Mouse (Mus musculus) gastrocnemius, postnatal 14 days (tissue): ENCODE measurements around the gene Cul5. TPM values are rescaled to one million over a fixed set of nuclear protein-coding genes. Genes with fewer than 3 reads are reported as not detected.
A peak's percentile ranks its signal among the peaks of the same experiment; 100 is the strongest.

Experiments used
- DNase-seq: peaks from one replicate; pipeline ENCODE4 v3.0.0; 2021; ENCODE audit warnings: mixed read lengths
- intact Hi-C: fragments of 180-260 bp; cut with DNase I; formaldehyde crosslinking; loops from one replicate; pipeline ENCODE4 v1.15.1; 2025; ENCODE audit warnings: low total_unique reads
- total RNA-seq, 2 experiments: library from RNA; stranded (reverse); gene quantifications; 2 replicates each; pipeline ENCODE4 v1.2.3; 2021

Cul5 gene
- total RNA-seq, 2 experiments from 2014 or later: 52.3 to 53.6 TPM

DNA sequence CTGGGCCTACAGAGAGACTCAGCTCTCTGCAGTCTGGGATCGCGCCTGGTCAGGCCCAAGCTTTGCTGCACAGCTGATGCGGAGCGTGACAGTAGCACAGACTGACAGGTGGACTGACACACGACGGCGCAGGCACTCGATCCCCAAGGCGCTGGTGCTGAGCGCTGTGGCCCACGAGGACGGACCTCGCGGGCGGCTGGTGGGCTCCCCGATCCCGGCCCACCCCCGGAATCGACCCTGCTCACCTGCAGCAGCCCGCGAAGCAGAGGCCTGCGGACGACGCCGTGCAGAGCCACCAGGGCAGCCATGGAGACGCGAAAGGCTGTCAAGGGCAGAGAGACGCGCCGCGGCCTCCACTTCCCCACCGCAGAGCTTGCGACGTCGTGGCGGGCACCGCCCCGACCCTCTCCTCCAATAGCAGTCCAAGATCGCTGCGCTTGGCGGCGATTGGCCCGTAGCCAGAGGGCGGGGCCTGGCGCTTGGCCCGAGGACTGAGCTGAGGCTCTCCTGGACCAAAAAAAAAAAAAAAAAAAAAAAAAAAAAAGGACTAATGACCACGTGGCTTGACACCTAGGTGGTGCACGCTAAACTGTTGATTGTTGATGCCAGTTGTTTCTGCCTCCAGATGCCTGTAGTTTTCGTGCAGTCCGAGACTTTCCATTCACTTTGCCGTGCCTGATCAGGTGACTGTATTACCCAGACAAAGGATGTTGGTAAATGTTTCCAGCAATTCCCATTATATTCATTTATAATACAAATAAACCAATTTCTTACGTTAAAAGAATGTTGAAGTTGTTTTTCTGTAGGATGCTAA, 59.6 kb downstream of the Cul5 start, which contains the start of gene Acat1:
Gene Acat1 (minus strand): TSS at position 415 of the 814 bp plus-strand sequence.
- peak; percentile 94 for DNase-seq
- intact Hi-C loops: no loop called here

DNA sequence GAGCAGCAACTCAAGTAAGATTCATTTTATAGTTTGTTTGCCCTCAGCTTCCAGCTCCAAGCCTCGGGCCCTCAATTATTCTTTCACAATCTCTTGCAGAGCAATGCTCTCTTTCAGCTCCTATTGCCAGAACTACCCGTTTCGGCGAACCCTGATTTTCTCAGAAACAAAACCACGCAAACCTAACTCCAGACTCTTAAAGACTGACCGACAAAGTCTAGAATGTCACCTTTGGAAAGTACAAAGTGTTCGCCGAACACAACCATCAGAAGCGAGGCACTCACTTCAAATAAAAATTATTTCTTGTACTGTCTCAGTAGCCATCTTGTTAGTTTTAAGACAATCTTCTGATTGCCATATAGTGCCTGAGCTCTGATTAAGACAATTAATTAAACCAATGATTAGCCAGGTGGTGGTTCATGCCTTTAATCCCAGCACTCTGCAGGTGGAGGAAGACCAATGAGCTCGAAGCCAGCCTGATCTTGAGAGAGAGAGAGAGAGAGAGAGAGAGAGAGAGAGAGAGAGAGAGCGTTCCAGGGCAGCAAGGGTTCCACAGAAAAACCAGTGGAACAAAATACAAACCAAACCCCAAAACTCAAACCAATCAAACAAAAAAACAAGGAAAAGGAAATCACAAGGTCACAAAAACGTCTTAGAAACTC, 60.4 kb downstream of the Cul5 start:
- DNase-seq: no peak
- intact Hi-C loops: no loop called here

DNA sequence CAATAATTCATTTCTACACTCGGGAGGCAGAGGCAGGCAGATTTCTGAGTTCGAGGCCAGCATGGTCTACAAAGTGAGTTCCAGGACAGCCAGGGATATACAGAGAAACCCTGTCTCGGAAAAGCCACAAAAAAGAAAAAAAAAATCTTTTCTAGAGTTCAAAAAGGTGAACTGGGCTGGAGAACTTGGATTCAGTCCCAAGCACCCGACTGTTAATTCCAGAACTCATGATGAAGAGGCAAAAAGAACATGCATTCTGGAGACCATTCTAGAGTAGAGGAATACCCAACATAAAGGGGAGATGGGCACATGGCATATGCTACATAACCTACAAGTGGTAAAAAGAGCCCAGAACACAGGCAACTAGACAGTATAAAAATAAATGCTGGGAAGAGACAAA, 62.0 kb downstream of the Cul5 start:
- DNase-seq: no peak
- intact Hi-C loops: no loop called here

DNA sequence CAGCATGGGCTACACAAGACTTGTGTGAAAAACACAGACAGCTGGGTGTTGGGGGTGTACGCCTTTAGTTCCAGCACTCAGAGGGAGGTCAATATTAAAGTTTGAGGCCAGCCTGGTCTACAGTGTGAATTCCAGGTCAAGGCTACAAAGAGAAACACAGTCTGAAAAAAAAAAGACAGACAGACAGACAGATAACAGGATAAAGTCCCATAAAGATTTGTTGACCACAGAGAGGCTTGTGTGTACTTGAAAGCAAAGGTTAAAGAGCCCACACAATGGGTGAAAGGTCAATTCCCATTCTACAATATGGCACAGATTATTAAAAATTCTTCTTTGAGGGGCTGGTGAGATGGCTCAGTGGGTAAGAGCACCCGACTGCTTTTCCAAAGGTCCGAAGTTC, 62.6 kb downstream of the Cul5 start:
- intact Hi-C loops: no loop called here
- no peak for DNase-seq

DNA sequence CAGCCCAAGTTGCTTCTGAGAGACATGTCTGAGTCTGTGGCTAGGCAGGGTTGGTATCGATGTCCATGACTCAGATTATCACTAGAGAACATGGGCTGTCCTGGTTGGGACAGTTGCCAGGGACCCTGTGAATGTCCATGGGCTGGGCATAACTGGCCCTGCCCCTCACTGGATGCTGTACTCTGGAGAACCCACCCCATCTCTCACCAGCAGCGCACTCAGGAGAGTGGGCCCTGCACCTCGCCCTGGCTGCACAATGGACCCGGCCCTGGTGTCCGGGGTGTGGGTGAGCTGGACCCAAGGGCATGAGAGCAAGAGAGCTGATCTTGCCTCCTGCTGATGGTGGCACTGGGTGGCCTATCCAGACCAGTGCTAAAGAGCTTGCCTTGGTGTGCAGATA, 64.9 kb downstream of the Cul5 start:
- DNase-seq: no peak
- intact Hi-C loops: no loop called here

DNA sequence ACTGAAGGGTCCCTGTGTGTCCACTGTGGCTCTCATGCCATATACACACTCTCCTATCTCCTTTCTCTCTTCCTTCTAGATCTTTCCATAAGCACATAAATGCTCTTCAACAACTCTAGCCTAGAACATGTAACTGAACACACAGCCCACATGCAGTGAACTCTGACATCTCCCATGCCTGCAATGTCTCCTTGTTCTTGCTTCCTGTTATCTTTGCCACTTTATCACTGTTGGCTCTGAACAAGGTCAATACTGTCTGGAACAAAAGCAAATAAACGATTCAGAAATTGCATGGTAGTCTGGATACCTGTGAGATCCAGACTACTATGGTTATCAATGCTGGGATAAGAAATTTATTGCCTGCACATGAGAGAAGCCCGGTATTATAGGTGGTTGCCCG, 66.0 kb downstream of the Cul5 start:
- DNase-seq: no peak
- intact Hi-C loops: no loop called here

DNA sequence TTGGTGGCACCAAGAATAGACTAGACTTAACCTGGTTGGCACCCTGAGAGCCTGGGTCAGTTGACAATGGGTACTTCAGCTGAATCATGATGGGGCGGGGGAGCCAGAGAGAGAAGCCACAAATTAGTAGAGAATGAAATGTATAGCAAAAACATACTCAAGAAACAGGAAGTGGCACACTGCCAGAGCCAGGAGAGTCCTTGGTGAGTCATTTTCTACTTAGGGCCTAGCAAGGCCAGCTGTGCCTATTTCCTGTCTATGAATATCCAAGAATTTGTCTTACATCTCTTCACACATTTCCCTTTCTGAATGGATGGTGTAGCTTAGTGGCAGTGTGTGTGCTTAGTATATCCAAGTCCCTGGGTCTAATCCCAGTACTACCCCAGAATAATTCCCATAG, 66.4 kb downstream of the Cul5 start:
- intact Hi-C loops: no loop called here
- DNase-seq: no peak

DNA sequence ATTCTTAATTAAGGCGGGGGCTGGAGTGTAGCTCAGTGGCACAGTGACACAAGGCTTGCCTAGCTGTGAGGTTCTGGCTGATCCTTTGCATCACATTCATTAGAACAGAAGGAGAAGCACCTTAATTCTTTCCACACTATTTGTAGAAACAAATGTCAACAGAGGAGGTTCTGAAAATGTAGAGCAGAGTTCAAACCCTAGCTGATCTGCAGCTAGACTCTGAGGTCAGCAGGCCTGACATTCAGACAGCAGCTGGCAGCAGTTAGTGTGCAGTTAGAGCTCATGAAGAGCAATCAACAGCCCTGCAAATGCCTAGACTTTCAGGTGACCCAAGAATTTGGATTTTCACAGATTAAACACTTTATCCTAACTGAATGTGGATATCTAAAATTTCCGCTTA, 68.3 kb downstream of the Cul5 start:
- intact Hi-C loops: no loop called here
- DNase-seq: no peak

DNA sequence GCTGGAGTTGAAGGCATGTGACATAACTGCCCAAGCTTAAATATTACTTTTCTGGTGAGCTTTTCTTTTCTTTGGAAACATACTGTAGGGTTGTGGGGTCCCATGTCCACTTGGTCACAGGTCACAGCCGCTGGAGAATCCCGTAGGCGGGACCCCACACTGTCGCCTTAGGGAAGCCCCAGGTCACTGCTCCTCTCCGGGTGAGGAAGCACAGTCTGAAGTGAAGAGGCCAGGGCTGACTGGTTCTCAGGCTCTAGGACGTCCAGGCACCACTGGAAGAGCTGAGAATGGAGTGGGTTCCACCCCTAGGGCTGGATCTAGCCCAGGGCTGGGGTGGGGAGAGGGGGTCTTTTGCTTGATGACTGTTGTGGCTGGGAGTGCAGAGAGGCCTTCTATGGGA, 71.2 kb downstream of the Cul5 start:
- DNase-seq: no peak
- intact Hi-C loops: no loop called here

DNA sequence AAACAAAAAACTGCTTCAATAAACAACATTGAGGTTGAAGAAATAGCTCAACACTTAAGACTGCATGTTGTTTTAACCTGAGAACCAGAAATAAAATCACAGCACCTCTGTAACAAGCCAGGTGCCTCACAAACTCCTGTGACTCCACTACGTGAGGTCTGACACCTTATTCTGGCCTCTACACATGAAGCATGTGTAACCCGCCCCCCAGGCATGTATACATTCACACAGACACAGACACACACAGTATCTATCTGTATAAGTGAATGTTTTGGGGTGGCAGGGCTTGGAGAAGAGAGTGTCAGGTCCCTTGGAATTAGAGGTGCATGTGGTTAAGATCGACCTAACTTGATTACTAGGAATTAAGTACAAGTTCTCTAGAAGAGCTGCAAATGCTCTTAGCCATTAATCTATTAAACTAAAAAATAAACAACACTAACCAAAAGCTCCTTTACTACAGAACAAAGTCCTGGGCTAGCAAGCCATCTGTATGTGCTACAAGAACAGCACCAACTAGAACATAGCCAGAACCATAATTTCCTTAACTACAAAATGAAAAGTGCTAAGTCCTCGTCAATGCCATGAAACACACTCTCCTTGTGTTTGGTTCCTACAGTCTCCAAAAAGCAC, 72.7 kb downstream of the Cul5 start:
- intact Hi-C loops: no loop called here
- DNase-seq: no peak

DNA sequence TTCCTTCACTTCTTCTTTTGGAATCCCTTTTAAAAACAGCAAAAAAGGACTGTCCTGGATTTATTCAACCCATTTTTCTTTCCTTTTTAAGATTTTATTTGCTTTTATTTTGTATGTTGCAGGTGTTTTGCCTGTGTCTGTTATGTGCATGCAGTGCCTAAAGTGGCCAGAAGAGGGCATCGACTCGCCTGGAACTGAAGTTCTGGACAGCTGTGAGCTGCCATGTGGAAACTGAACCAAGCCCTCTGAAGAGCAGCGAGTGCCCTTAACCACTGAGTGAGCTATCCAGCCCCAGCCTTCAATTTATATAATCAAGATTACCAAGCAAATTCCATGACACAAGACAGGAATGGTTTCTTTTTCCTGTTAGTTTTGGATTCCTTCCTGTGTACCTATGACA, 75.0 kb downstream of the Cul5 start:
- intact Hi-C loops: no loop called here
- peak; percentile 69 for DNase-seq

DNA sequence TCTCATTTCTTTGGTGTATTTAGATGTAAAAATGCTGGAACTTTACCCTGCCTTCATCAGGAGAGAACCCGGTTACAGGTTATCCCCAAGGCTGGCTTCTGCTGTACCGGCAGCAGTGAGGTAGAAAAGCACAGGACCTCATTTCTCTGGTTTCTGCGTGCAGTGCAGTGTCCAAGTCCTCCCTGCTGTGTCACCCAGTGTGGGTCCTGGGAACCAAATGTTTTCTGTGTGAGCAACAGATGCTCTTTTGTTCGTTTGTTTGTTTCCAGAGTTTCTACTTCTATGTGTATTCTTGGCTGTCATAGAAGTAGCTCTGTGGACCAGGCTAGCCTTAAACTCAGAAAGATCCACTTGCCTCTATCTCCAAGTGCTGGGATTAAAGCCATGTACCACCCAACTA, 87.9 kb downstream of the Cul5 start:
- DNase-seq: no peak
- intact Hi-C loops: no loop called here

DNA sequence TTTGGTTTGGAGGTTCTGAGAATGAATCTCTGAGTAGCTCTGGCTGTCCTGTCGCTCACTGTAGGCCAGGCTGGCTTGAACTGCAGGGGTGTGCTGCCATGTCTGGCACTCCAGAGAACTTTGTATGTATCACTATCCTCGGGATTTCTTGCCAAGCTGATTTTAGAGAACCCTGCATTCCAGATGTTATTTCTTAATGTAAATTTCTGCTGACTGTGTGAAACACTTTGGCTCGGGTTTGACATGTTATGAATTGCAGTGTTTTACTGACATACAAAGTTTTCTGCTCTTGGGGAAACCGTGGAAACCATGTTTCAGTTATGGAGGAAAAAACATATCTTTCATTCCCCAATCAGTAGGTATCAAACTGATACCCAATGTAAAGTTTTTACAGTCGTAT, 94.1 kb downstream of the Cul5 start:
- intact Hi-C loops: no loop called here
- no peak for DNase-seq

DNA sequence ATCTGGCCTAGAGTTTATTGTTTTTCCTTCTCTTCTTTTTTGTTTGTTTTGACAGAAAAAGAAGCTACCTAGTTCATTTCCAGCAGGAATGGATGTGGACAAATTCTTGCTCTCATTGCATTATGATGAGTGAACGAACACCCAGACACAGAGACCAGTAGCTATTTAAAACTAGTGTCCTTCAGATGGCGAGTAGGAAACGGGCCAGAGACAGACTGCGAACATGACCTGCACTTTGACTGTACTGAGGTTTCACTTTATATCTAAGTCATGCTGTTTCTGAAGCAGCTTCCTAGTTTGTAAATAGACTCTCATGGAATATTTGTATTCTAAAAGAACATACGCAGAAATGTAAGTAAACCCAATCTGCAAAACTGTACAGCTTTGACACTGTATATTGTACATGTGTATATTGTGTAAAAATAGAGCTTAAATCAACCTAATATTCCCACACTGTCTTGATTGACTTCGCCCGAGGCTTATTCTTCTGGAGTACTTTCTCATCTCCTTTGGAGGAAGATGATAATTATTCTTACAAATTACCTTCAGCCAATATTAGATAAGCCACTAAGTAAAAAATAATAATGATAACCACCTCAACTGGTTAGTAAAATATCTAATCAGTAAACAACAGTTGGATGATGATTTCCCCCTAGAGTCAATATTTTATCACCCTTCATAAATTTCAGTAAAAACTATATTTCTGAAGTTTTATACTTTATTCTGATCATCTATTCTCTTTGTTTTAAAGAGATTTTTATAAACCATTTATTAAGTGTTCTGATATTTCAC, 97.1 kb downstream of the Cul5 start:
- no peak for DNase-seq
- intact Hi-C loops: no loop called here

DNA sequence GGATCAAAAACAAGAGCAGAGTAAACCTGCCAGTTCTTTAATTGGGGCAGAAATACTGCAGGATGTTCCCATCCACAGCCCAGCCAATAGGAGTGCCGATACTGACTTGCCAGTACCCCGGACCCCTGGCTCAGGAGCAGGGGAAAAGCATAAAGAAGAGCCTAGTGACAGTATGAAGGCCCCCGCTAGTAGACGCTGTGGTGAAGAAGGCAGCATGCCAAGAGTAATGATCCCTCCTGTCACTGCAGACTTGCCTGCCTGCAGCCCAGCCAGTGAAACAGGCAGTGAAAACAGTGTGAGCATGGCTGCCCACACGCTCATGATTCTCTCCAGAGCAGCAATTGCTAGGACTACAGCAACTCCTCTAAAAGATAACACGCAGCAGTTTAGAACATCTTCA, 99.2 kb downstream of the Cul5 start:
- intact Hi-C loops: no loop called here
- no peak for DNase-seq

Other genes starting within 250 kb of the Cul5 start
- 1 to 10 TPM; 6.6 to 7.1 TPM for gene Atm, start 133.3 kb downstream of the Cul5 start, total RNA-seq
- gene Npat, start 133.0 kb downstream of the Cul5 start, total RNA-seq: 1 to 10 TPM; 5.4 to 6.1 TPM
- gene Acat1, start 59.6 kb downstream of the Cul5 start, total RNA-seq: 10 to 100 TPM; 77.2 to 88.7 TPM
- gene Rab39, start 36.2 kb upstream of the Cul5 start, total RNA-seq: not detected
- not detected for gene Slc35f2, start 101.5 kb upstream of the Cul5 start, total RNA-seq
- 10 to 100 TPM in 1 of 2 experiments, 1 to 10 TPM in 1; 2.7 to 16.8 TPM for gene Sln, start 180.2 kb upstream of the Cul5 start, total RNA-seq